Mouse (Mus musculus) cerebellum, adult 9-10 months (tissue): ENCODE data around the gene Rapgef2.

Source experiments
- DNase-seq: peaks from one replicate; pipeline ENCODE4 v3.0.0; 2022

The Rapgef2 gene

DNA sequence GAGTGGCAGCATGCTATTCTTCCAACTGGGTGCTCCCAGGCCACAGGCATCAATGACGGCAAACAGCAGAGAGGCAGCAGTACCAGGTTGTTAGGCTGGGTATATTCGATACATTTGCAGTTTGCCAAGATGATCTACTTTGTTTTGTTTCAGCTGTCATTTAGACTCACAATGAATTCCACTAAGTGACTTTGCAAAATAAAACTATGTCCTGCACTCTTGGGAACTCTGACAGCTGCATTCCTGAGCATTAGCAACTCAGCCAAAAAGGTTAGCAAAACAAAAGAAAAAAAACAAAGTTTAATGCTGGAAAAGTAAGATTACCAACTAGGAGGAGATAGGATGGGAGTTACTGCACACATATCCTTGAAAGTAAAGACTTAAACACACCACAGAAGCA, 3.3 kb downstream of the Rapgef2 start:
- no peak for DNase-seq

DNA sequence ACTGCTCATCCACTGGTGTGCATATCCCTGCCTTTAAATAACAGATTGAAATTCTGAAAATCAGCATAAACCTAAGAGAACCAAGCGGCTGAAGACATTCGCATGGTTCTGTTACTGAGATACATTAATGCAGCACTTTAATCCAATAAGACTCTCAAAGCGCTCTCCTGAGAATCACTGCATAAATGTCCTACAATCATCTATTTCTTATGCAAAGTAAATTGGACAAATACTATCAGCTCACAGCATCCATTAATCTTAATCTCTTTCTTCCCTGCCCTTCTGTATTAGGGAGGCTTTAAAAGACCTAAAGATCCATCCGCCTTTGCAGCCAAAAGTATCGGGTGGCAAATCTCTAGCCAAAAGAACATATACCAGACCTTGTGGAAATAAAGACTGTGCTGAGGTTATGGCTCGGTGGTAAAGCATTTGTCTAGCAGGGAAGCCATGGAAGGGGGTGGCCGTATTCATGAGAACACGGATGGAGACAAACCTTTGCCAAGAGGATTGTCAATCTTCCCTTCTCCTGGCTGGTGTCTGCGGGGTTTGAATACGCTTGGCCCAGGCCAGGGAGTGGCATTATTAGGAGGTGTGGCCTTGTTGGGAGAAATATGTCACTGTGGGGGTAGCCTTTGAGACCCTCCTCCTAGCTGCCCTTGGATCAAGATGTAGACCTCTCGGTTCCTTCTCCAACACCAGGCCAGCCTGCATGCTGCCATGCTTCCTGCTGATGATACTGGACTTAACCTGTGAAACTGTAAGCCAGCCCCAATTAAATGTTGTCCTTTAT, 10.3 kb downstream of the Rapgef2 start:
- no peak for DNase-seq

DNA sequence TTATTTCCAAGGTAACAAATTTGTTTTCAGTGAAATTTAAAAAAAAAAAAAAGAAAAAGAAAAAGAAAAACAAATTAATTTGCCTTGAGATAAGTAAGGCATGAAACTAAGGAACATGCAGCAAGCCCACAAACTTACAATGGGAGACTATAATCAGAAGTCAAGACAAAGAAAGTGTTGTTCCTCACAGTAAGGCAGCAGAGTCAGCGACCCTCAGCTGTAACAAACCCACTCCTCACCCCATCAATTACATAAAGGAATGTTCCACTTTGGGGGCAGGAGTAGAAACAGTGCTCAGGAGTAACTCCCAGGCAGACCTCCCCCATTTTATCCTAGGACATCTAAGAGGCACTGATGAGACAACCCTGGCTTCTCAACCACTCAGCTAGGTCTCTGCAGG, 13.0 kb downstream of the Rapgef2 start:
- DNase-seq, result no peak

DNA sequence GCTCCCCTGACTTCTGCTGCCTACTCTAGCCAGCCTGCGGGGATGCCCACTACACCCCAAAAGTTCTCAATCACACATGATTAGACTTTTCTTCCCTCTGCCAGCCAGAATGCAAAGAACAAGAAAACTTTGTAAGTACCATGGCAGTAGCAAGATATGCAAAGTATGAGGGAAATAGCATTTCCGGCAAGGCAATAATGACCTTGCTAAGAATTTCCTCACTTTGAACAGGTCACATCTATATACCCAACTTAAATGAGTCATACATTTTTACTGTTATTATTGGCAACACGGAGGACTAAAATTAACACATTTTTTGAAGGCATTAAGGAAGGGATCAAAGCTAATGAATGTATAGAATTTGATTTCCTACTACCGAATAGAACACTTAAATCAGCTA, 13.4 kb downstream of the Rapgef2 start:
- no peak for DNase-seq

DNA sequence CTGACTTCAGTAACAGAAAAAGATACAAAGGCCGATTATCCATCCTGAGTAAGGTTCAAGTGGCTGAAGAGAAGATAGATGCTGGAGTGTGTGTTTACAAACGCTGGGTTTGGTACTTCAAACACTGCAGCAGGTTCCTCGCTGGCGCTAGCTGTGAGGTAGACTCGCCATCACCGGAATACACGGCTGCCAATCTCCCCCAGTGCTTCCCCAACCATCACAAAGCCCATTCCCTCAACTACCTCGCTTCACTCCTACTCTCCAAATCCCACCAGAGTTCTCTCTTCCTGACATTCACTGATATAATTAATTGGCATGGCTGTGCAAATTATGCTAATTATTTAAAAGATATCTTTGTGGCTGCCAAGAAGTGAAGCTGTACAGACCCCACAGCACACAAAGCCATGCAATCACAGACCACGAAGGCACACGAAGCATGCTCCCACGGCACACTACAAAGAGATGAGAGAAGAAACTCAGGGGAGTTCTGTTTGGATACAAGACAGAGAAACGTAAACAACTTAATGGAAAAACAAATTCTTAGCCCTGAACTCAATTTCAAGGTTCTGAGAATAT, 15.2 kb downstream of the Rapgef2 start:
- DNase-seq, result no peak

DNA sequence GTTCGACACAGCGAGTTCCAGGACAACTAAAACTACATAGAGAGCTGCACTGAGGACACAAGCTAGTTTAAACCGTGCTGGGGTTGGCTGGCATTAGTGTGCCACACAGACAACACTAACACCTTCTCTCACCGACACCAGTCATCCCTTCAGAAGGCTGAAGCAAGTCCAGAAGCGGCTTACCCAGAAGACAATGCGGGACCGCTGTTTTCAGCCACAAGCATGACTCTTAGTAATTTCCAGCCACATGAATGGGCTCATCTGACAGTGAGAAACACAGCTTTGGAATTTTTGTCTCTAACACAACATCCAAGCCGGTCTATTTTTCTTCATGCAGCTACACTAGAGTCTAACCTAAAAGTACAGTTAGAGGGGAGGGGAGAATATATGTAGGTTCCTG, 16.4 kb downstream of the Rapgef2 start:
- DNase-seq, result no peak

DNA sequence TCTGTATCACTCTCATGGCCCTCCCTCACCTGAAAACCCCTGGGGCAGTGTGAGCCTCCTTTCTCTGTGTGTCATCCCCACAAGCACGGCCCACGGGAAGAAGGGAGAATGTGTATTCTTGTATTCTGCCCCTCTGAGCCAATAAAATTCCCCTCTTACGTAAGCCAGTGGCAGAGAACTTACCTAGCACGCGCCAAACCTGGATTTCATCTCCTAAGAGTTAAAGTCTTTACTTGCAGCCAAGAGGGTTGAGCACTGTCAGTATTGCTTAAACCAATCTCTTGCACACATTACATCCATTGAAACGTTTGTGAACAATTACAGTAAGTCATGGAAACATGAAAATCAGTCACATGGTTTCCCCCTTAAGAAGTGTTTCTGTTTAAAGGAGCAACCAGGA, 19.3 kb downstream of the Rapgef2 start:
- DNase-seq, result no peak

DNA sequence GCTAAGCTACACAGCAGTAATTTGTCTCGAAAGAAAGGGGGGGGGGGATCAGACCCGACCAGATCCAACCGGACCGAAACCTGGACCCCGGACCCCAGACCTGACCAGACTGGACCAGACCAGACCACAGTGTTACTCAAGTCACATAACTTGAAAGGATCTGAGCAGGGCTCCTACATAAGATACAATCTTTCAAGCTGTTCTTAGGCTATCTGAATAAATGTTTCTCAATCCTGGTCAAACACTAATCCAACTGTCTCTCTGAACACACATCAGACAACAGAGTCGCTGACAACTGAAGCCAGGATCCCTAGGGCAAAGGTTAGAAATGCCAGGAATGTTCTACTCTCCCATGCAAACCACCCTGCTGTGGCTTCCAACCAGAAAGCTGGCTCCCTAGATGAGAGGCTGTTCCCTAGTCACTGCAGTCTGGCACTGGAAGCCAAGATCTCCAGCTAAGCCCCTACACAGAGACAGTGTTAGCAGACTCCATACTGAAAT, 24.5 kb downstream of the Rapgef2 start:
- peak; percentile 36 for DNase-seq

DNA sequence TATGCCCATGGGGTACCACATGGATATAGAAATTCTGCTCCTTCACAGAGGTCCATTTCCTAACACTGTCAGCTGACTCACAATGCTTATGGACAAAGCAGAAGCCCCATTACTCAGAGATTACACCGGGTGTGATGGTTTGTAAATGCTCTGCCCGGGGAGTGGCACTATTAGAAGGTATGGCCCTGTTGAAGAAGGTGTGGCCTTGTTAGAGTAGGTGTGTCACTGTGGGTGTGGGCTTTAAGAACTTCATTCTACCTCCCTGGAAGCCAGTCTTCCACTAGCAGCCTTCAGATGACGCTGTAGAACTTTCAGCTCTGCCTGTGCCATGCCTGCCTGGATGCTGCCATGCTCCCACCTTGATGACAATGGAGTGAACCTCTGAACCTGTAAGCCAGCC, 32.3 kb downstream of the Rapgef2 start:
- DNase-seq, result no peak

DNA sequence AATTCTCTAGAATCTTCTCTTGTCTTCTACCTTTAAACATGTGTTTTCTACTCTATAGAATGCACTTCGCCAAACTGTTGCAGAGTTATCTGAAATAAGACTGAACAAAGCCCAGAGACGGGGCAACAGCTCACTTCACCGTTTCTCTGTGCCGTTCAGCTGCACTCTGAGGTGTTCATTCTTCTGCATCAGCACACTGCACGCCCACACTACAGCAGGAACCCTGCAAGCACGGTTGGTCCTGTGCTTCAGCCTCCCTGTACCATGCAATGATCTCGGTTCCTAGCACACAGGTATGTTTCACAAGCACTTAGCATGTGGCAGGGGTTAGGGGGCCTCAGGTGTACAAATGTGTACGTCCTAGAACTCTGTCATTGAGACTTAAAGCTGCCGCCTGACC, 32.9 kb downstream of the Rapgef2 start:
- DNase-seq, result no peak

DNA sequence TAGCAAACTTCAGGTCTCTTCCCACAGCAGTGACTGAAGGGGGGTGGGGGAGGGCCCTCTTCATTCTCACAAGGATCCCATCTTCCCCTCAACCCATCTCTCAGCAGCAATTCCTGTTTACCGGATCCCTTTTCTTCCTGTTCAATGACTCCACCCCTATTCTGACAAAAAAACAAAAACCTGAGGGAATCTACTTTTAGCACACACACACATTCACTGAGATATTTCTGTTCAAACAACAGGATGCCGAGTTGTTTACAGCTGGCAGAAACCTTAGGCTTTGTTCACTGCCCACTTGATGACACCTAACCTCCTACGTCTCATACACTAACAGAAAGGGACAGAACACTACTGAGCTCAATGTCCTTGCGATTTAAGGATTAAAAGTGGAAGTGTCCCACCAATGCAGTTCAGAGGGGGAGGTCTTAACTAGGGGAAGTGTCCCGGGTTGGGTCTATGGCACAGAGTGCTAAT, 33.4 kb downstream of the Rapgef2 start:
- no peak for DNase-seq

DNA sequence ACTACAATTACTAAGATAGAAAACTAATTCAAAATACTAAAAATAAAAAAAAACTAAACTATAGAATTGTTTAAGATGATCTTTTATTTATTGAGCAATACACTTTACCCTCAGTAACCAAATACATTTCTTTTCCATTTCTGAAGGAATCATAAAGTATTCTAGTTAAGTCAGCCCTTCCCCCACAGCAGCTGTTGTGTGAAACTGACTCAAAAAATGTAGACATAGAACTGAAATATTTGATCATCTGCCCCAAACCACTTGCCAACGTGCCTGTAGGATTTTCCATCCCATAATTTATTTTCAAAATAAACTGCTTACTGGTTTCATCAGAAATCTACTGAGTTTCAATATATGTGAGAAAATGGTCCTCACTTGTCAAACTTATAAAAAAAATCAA, 36.4 kb downstream of the Rapgef2 start:
- peak; percentile 58 for DNase-seq

DNA sequence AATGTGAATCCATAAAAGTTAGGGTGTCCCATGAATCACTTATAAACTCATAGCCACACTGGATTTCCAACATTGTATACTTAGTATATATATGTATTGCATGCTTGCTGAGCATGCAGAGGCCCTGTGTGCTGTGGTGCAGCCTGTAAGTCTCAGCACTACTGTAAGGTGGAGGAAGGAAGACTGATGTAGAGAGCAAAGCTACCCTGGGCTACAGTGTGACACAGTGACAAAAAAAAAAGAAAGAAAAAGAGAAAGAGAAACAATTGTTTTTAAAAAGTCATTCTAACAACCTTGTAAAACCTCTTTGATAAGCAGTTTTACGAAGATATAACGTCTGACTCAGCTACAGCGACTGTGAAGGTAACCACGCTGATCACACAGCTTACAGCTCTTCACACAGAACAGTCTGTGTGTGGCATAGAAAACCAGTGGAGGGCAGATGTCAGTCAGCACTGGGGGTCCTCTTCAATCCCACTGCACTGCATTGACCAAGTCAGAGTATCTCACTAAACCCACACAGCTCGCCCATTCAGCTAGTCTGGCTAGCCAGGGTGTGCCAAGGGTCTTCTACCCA, 37.6 kb downstream of the Rapgef2 start:
- DNase-seq, result no peak

DNA sequence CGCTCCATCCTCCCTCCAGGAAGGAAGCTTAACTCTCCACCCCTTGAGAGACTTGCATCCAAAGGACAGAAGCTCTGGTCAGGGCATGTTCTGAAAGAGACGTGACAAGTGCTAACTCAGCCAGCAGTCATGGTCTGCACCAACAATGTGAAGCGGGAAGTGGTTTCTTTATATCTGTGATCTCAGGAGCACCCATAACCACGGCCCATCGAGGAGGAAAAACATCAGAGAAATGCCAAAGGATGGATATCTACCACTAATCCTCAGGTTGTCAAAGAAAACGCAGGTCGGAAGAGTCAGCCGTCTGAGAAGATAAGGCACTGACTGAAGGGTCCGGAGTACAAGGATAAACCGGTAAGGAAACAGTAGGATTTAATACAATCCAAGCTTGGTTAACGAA, 38.1 kb downstream of the Rapgef2 start:
- no peak for DNase-seq

DNA sequence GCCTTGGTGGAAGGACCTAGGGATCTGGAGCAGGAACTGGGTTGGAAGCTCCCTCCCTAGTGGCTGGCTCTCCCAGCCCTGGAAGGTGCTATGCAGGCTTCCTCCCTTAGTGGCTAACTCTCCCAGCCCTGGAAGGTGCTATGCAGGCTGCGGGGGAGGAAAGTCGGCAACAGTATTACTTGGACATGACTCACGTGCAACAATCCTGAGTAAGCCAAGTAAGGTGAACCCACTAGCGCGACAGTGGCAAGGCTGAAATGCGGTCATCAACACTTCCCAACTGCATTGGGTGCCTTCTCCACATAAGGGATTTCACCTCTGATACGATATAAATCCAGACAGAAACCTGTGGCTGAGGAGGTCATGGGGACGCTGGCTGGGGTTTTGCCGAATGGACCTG, 42.0 kb downstream of the Rapgef2 start:
- no peak for DNase-seq

DNA sequence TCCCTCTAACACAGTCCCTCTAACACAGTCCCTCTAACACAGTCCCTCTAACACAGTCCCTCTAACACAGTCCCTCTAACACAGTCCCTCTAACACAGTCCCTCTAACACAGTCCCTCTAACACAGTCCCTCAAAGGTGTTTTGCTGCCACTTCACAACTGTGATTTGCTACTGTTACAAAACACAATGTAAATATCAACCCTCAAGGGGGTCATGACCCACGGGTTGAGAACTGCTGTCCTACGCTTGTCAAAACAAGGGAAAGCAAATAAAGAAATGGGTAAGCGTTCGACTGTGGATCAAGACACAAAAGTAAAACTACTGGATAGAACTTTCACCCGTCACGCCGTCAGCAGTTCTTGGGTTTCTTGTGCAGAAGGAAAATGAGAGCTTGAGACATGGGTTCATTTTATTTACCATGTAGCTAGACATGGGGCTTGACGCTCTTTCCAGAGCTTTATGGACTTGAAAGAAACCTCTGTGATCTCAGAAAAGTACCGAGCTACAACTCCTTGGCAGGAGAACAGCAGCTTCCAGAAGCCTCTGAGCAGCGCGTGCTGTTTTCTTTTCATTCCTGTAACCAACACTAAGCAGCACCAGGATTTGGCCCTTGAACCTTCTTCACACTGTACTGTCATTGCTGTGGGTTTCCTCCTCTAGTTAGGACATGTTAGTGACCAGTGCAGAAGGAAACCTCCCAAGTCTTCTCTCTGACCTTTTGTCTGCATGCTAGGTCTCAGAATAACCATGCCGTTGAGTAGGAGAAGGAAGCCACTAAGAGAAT, 43.2 kb downstream of the Rapgef2 start:
- no peak for DNase-seq

DNA sequence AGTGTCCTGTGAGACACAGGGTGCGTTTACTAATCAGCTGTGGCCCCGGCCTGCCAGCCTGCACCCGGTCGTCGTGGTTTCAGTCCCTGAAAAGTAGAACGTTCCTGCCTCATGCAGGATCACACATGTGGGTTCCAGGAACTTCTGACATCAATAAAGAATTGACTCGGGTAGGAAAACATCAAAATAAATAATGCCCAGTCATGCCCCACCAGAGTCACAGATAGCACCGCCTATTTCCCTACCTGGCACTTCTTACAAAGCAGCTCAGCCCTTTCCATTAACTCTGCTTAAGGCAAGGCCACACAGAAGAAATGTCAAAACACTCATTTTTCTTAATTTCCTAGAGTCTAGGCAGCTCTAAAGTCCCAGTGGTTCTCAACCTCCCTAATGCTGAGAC, 44.0 kb downstream of the Rapgef2 start:
- DNase-seq, result no peak

DNA sequence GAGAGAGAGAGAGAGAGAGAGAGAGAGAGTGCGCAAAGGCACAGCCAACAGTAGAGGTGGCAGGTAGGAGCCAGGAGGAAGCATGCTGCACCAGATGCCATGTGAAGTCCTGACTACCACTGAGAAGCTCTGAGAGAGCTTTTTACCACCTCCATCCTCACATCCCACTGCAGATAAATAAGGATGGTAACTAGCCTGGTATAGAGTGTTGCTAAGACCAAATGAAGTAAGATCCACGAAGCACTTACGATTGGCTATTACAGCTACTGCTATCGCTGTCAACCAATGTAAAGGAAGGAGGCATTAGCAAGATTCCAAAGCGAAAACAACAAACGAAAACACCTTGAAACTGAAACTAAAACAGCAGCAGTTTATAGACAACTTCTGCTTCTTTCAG, 47.3 kb downstream of the Rapgef2 start:
- no peak for DNase-seq

DNA sequence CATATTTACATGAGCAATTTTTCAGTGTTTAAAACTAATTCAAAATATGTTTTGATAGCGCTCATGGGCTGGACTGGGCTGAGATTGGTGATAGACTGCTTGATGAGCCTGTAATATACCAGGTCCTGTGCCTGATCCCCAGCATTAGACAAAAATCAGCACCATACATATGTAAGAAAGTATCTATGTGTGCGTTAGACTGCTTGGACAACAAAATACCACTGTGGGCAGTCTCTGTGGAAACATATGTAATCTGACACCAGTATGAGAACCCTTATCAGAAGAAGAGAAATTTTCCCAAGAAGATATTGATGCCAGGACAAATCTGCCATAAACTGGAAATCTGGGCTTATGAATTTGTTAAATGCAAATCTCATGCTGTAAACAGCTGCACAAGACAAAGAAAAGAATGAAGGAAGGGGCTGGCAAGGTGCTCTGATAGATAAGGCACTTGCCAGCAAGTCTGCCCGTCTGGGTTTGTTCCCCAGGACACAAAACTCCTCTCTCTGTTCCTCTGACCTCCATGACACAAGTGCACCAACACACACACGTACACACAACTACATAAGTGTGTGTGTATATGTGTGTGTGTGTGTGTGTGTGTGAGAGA, 47.8 kb downstream of the Rapgef2 start:
- DNase-seq, result no peak

DNA sequence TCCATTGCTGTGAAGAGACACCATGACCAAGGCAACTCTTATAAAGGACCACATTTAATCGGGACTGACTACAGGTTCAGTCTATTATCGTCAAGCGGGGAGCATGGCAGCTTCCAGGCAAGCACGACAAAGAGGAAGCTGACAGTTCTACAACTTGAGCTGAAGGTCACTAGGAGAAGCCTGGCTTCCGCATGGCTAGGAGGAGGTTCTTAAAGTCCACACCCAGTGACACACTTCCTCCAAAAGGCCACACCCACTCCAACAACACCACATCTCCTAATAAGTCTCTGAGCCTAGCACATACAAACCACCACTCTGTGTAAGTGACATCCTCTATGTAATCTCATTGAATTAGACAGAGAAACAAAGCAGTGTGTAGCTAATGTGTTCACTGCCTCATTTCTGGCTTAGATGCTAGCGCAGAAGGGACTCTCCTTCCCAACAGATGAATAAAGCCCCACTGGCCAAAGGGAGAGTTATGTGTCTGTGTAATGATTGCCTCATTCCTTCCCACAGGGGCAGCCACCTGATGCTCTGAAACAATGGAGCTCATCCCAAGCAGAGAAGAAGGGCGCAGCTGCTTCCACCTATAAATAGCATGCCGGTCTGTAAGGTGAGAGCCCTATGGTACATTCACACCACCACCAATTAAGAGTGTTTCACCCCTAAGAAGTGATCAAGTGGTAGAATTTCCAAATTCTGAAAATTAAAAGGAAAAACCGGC, 48.5 kb downstream of the Rapgef2 start:
- DNase-seq, result no peak

DNA sequence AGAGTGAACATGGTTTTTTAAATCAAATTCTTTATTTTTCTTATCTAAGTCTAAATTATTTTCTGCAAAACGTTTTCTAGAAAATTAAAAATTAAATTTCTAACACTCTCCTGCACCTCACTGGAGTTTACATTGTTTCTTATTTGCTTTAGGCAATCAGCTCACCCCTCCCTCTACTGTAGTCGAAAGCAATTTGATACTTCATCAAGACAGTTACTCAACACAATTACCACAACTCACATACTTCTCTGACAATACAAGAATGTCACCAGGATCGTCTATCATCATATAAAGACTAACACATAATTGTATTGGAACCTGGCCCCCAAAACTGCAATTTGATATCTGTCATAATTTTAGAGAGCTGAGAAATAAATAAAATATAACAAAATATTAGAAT, 51.8 kb downstream of the Rapgef2 start:
- DNase-seq, result no peak
